Mouse (Mus musculus) forebrain, embryonic 14.5 days (tissue): ENCODE measurements around the gene Trip12. TPM values are rescaled to one million over a fixed set of nuclear protein-coding genes. Genes with fewer than 3 reads are reported as not detected.

Experiments
- ATAC-seq: fragments of 200-750 bp; cut with Nextera tagmentation; 2 replicates; pipeline ENCODE4 v1.8.0; 2017; ENCODE audit warnings: mild to moderate bottlenecking, moderate library complexity
- DNase-seq: peaks from one replicate; pipeline ENCODE4 v3.0.0-alpha.2; 2015; ENCODE audit warnings: low spot score
- H3K27ac ChIP-seq: fragments of 300-500 bp; sonication (generic); 2 replicates; pipeline ENCODE4 v1.5.1; 2014; ENCODE audit warnings: low read depth, mild to moderate bottlenecking, control low read depth, low read length, moderate library complexity
- H3K27me3 ChIP-seq: fragments of 300-500 bp; sonication (generic); replicated peaks from 2 replicates; pipeline ENCODE4 v1.6.1; 2014; ENCODE audit warnings: low read length, control low read depth, mixed read lengths; ENCODE audit not compliant: control insufficient read depth, insufficient read depth
- H3K36me3 ChIP-seq: fragments of 300-500 bp; sonication (generic); 2 replicates; pipeline ENCODE4 v1.6.1; 2014; ENCODE audit warnings: low read length, control low read depth; ENCODE audit not compliant: control insufficient read depth, insufficient read depth
- H3K4me1 ChIP-seq: fragments of 300-500 bp; sonication (generic); 2 replicates; pipeline ENCODE4 v1.6.1; 2014; ENCODE audit warnings: antibody characterized with exemption, low read length, control low read depth; ENCODE audit not compliant: control insufficient read depth, insufficient read depth
- H3K4me2 ChIP-seq: fragments of 300-500 bp; sonication (generic); 2 replicates; pipeline ENCODE4 v1.6.1; 2014; ENCODE audit warnings: mild to moderate bottlenecking, control low read depth, low read length
- H3K4me3 ChIP-seq: fragments of 300-500 bp; sonication (generic); 2 replicates; pipeline ENCODE4 v1.5.1; 2014; ENCODE audit warnings: low read depth, low read length, control low read depth
- H3K9ac ChIP-seq: fragments of 300-500 bp; sonication (generic); 2 replicates; pipeline ENCODE4 v1.6.1; 2014; ENCODE audit warnings: mild to moderate bottlenecking, low read length, control low read depth, moderate library complexity
- H3K9me3 ChIP-seq: fragments of 300-500 bp; sonication (generic); replicated peaks from 2 replicates; pipeline ENCODE4 v1.6.1; 2016; ENCODE audit warnings: low read length, control low read depth, mixed read lengths; ENCODE audit not compliant: control insufficient read depth
- WGBS: fragments of 180-500 bp; shearing (Covaris S2); extraction: QIAGEN DNeasy Blood & Tissue Kit; methylation state at CpG from one replicate; pipeline ENCODE4 v1.1.7; 2014; 5-methylcytosine and 5-hydroxymethylcytosine counted together
- polyA plus RNA-seq: library from polyadenylated mRNA; unstranded; fragments of >200 nt; fragmentation: Nextera tagmentation; extraction: Ambion mirVana; gene quantifications from 2 replicates; pipeline ENCODE4 v1.2.1, GENCODE M21; 2014

The Trip12 gene
- polyA plus RNA-seq, 1 experiment from 2014 or later = 50.8 TPM

GRCm38 (mm10) chr1:84866706-84867230 is 26.5 kb upstream of the Trip12 start:
- DNase-seq (no peak), ATAC-seq (no peak)
- Histone ChIP-seq H3K4me2 (no peak overlapping the region), H3K9me3 (no peaks in the 10 kb centered on the region), H3K27ac (no peak overlapping the region), H3K4me3 (no peak overlapping the region), H3K4me1 (no peaks in the 10 kb centered on the region), H3K27me3 (no peaks in the 10 kb centered on the region), H3K36me3 (no peaks in the 10 kb centered on the region), H3K9ac (no peak overlapping the region)
- WGBS = 88% methylated on average over 3 of the region's 3 CpGs

GRCm38 (mm10) chr1:84866231-84866630 is 25.9 kb upstream of the Trip12 start:
- Histone ChIP-seq H3K9ac (no peak overlapping the region), H3K27ac (no peak overlapping the region), H3K4me2 (no peak overlapping the region), H3K4me3 (no peak overlapping the region), H3K27me3 (no peaks in the 10 kb centered on the region), H3K4me1 (no peaks in the 10 kb centered on the region), H3K9me3 (no peaks in the 10 kb centered on the region), H3K36me3 (no peaks in the 10 kb centered on the region)
- 86% methylated on average over 6 of the region's 6 CpGs for WGBS
- ATAC-seq (no peak), DNase-seq (no peak)

GRCm38 (mm10) chr1:84864645-84865044 is 24.3 kb upstream of the Trip12 start:
- no peaks in the 10 kb centered on the region for H3K36me3 ChIP-seq
- WGBS = 74% methylated on average over 2 of the region's 2 CpGs
- H3K9ac ChIP-seq = no peak overlapping the region
- no peaks in the 10 kb centered on the region for H3K4me1 ChIP-seq
- H3K4me3 ChIP-seq = no peak overlapping the region
- H3K27ac ChIP-seq = no peak overlapping the region
- H3K27me3 ChIP-seq = no peaks in the 10 kb centered on the region
- H3K9me3 ChIP-seq = no peaks in the 10 kb centered on the region
- H3K4me2 ChIP-seq = no peak overlapping the region
- ATAC-seq (no peak), DNase-seq (no peak)

- no peaks in the 10 kb centered on the region for H3K27me3 ChIP-seq
- no peak overlapping the region for H3K4me2 ChIP-seq
- WGBS = 81% methylated on average over 1 of the region's 1 CpGs
- H3K9me3 ChIP-seq = no peaks in the 10 kb centered on the region
- DNase-seq = no peak
- no peaks in the 10 kb centered on the region for H3K36me3 ChIP-seq
- no peak overlapping the region for H3K27ac ChIP-seq
- no peak for ATAC-seq
- no peak overlapping the region for H3K9ac ChIP-seq
- no peaks in the 10 kb centered on the region for H3K4me1 ChIP-seq
- H3K4me3 ChIP-seq = no peak overlapping the region
Observed at GRCm38 (mm10) chr1:84861255-84861630, 20.9 kb upstream of the Trip12 start.

GRCm38 (mm10) chr1:84860360-84861254 is 20.3 kb upstream of the Trip12 start:
- Histone ChIP-seq H3K27me3 (no peaks in the 10 kb centered on the region), H3K4me2 (no peak overlapping the region), H3K9ac (no peak overlapping the region), H3K27ac (no peak overlapping the region), H3K36me3 (no peaks in the 10 kb centered on the region), H3K4me1 (no peaks in the 10 kb centered on the region), H3K9me3 (no peaks in the 10 kb centered on the region), H3K4me3 (no peak overlapping the region)
- WGBS = 83% methylated on average over 10 of the region's 10 CpGs
- ATAC-seq (no peak), DNase-seq (no peak)

- 94% methylated on average over 6 of the region's 6 CpGs for WGBS
- no peak for DNase-seq
- Histone ChIP-seq H3K4me1 (no peaks in the 10 kb centered on the region), H3K4me2 (no peak overlapping the region), H3K27ac (no peak overlapping the region), H3K9me3 (no peaks in the 10 kb centered on the region), H3K36me3 (no peaks in the 10 kb centered on the region), H3K27me3 (no peaks in the 10 kb centered on the region), H3K9ac (no peak overlapping the region), H3K4me3 (no peak overlapping the region)
- ATAC-seq = no peak
Observed at GRCm38 (mm10) chr1:84859597-84859996, 19.3 kb upstream of the Trip12 start.

GRCm38 (mm10) chr1:84855756-84856155 is 15.4 kb upstream of the Trip12 start:
- ATAC-seq (no peak), DNase-seq (no peak)
- H3K36me3 ChIP-seq = no peaks in the 10 kb centered on the region
- 76% methylated on average over 2 of the region's 2 CpGs for WGBS
- no peak overlapping the region for H3K4me2 ChIP-seq
- H3K27me3 ChIP-seq = no peaks in the 10 kb centered on the region
- H3K4me3 ChIP-seq = no peak overlapping the region
- H3K4me1 ChIP-seq = no peaks in the 10 kb centered on the region
- H3K9ac ChIP-seq = no peak overlapping the region
- H3K9me3 ChIP-seq = no peaks in the 10 kb centered on the region
- no peak overlapping the region for H3K27ac ChIP-seq

GRCm38 (mm10) chr1:84854966-84855365 is 14.7 kb upstream of the Trip12 start:
- no peak overlapping the region for H3K4me3 ChIP-seq
- H3K36me3 ChIP-seq = no peaks in the 10 kb centered on the region
- H3K27me3 ChIP-seq = no peaks in the 10 kb centered on the region
- H3K4me2 ChIP-seq = no peak overlapping the region
- H3K4me1 ChIP-seq = no peaks in the 10 kb centered on the region
- WGBS = 87% methylated on average over 2 of the region's 2 CpGs
- H3K27ac ChIP-seq = no peak overlapping the region
- ATAC-seq = no peak
- no peak overlapping the region for H3K9ac ChIP-seq
- DNase-seq = no peak
- H3K9me3 ChIP-seq = no peaks in the 10 kb centered on the region

- no peak overlapping the region for H3K9ac ChIP-seq
- H3K4me3 ChIP-seq = no peak overlapping the region
- no peaks in the 10 kb centered on the region for H3K27me3 ChIP-seq
- DNase-seq = no peak
- no peaks in the 10 kb centered on the region for H3K9me3 ChIP-seq
- no peak overlapping the region for H3K4me2 ChIP-seq
- 83% methylated on average over 1 of the region's 1 CpGs for WGBS
- no peaks in the 10 kb centered on the region for H3K4me1 ChIP-seq
- no peak overlapping the region for H3K27ac ChIP-seq
- no peaks in the 10 kb centered on the region for H3K36me3 ChIP-seq
- ATAC-seq = no peak
Observed at GRCm38 (mm10) chr1:84853721-84854120, 13.4 kb upstream of the Trip12 start.
